Mouse (Mus musculus) midbrain, embryonic 15.5 days (tissue): ENCODE results near the gene Evc2. TPM values are rescaled to one million over a fixed set of nuclear protein-coding genes. Genes with fewer than 3 reads are reported as not detected.
A peak's percentile ranks its signal among the peaks of the same experiment; 100 is the strongest.

ENCODE experiments used
- ATAC-seq: fragments of 200-750 bp; cut with Nextera tagmentation; replicated peaks from 2 replicates; pipeline ENCODE4 v1.8.0; 2017; ENCODE audit warnings: moderate TSS enrichment
- H3K27ac ChIP-seq: fragments of 300-500 bp; sonication (generic); 2 replicates; pipeline ENCODE4 v1.5.1; 2015; ENCODE audit warnings: mild to moderate bottlenecking, inconsistent platforms
- H3K27me3 ChIP-seq: fragments of 300-500 bp; sonication (generic); replicated peaks from 2 replicates; pipeline ENCODE4 v1.6.1; 2015; ENCODE audit warnings: inconsistent platforms
- H3K36me3 ChIP-seq: fragments of 300-500 bp; sonication (generic); replicated peaks from 2 replicates; pipeline ENCODE4 v1.6.1; 2015; ENCODE audit warnings: inconsistent platforms
- H3K4me1 ChIP-seq: fragments of 300-500 bp; sonication (generic); 2 replicates; pipeline ENCODE4 v1.6.1; 2015; ENCODE audit warnings: inconsistent platforms
- H3K4me2 ChIP-seq: fragments of 300-500 bp; sonication (generic); 2 replicates; pipeline ENCODE4 v1.6.1; 2015; ENCODE audit warnings: inconsistent platforms, mild to moderate bottlenecking, moderate library complexity
- H3K4me3 ChIP-seq: fragments of 300-500 bp; sonication (generic); 2 replicates; pipeline ENCODE4 v1.5.1; 2015; ENCODE audit warnings: mild to moderate bottlenecking, inconsistent platforms
- H3K9ac ChIP-seq: fragments of 300-500 bp; sonication (generic); 2 replicates; pipeline ENCODE4 v1.6.1; 2015; ENCODE audit warnings: mild to moderate bottlenecking, inconsistent platforms
- H3K9me3 ChIP-seq: fragments of 300-500 bp; sonication (generic); 2 replicates; pipeline ENCODE4 v1.6.1; 2016; ENCODE audit warnings: inconsistent platforms
- WGBS: fragments of 180-500 bp; shearing (Covaris S2); methylation state at CpG from one replicate; pipeline ENCODE4 v1.1.7; 2015; ENCODE audit warnings: mixed read lengths; 5-methylcytosine and 5-hydroxymethylcytosine counted together
- polyA plus RNA-seq: library from polyadenylated mRNA; unstranded; fragments of >200 nt; fragmentation: Nextera tagmentation; extraction: Ambion mirVana; gene quantifications from 2 replicates; pipeline ENCODE4 v1.2.1, GENCODE M21; 2015

Gene Evc2
- polyA plus RNA-seq, 1 experiment from 2014 or later = 5.5 TPM

GRCm38 (mm10) chr5:37331133-37331505 is 7.2 kb upstream of the Evc2 start:
- Histone ChIP-seq H3K27ac (no peak overlapping the region), H3K4me1 (peaks cover 4% of the 10 kb centered on the region; the same call in 1 of the 2 replicates), H3K9ac (no peak overlapping the region), H3K4me3 (no peak overlapping the region), H3K4me2 (no peak overlapping the region), H3K27me3 (no peaks in the 10 kb centered on the region), H3K9me3 (no peaks in the 10 kb centered on the region), H3K36me3 (no peaks in the 10 kb centered on the region)
- no peak for ATAC-seq
- 90% methylated on average over 2 of the region's 2 CpGs for WGBS

GRCm38 (mm10) chr5:37332066-37332465 is 6.2 kb upstream of the Evc2 start:
- 77% methylated on average over 4 of the region's 4 CpGs for WGBS
- no peak overlapping the region for H3K4me3 ChIP-seq
- H3K27ac ChIP-seq = no peak overlapping the region
- H3K36me3 ChIP-seq = no peaks in the 10 kb centered on the region
- no peaks in the 10 kb centered on the region; the same call in 1 of the 2 replicates for H3K27me3 ChIP-seq
- no peak for ATAC-seq
- no peak overlapping the region for H3K4me2 ChIP-seq
- H3K9ac ChIP-seq = no peak overlapping the region
- H3K9me3 ChIP-seq = no peaks in the 10 kb centered on the region
- peaks cover 13% of the 10 kb centered on the region for H3K4me1 ChIP-seq

GRCm38 (mm10) chr5:37335061-37335460 is 3.2 kb upstream of the Evc2 start:
- Histone ChIP-seq H3K9ac (no peak overlapping the region), H3K4me3 (no peak overlapping the region), H3K9me3 (no peaks in the 10 kb centered on the region), H3K4me2 (no peak overlapping the region), H3K27ac (no peak overlapping the region), H3K36me3 (no peaks in the 10 kb centered on the region), H3K4me1 (peaks cover 25% of the 10 kb centered on the region), H3K27me3 (peaks cover 6% of the 10 kb centered on the region; the same call in 1 of the 2 replicates)
- 72% methylated on average over 3 of the region's 3 CpGs for WGBS
- no peak for ATAC-seq

- H3K27me3 ChIP-seq = peaks cover 6% of the 10 kb centered on the region; the same call in 1 of the 2 replicates
- H3K4me3 ChIP-seq = peak within 1 kb of the TSS; percentile 62
- no peak within 1 kb of the TSS for H3K27ac ChIP-seq
- H3K4me2 ChIP-seq = peak within 1 kb of the TSS; percentile 99
- H3K9ac ChIP-seq = peak within 1 kb of the TSS; percentile 49
- no peaks in the 10 kb centered on the region for H3K36me3 ChIP-seq
- H3K4me1 ChIP-seq = peaks cover 25% of the 10 kb centered on the region
- under 1% methylated on average over 47 of the region's 48 CpGs for WGBS
- ATAC-seq = peak; percentile 45
- no peaks in the 10 kb centered on the region for H3K9me3 ChIP-seq
Measured at GRCm38 (mm10) chr5:37336485-37337105, 1.7 kb upstream of the Evc2 start, which contains the start of gene Evc. Gene Evc (minus strand): TSS chr5:37336894.

- 0 out of 2 replicates have a peak, but pooled peaks have one; percentile 11 for ATAC-seq
- Histone ChIP-seq H3K4me2 (peak overlapping the region; percentile 89), H3K4me1 (peaks cover 25% of the 10 kb centered on the region), H3K27me3 (peaks cover 6% of the 10 kb centered on the region; the same call in 1 of the 2 replicates), H3K36me3 (no peaks in the 10 kb centered on the region), H3K4me3 (0 out of 2 replicates have a peak overlapping the region, but pooled peaks have one; percentile 49), H3K27ac (no peak overlapping the region), H3K9me3 (no peaks in the 10 kb centered on the region), H3K9ac (peak overlapping the region; percentile 42; the same call in 1 of the 2 replicates)
- WGBS = 66% methylated on average over 3 of the region's 3 CpGs
Measured at GRCm38 (mm10) chr5:37337696-37338095, 603 bp upstream of the Evc2 start.

DNA sequence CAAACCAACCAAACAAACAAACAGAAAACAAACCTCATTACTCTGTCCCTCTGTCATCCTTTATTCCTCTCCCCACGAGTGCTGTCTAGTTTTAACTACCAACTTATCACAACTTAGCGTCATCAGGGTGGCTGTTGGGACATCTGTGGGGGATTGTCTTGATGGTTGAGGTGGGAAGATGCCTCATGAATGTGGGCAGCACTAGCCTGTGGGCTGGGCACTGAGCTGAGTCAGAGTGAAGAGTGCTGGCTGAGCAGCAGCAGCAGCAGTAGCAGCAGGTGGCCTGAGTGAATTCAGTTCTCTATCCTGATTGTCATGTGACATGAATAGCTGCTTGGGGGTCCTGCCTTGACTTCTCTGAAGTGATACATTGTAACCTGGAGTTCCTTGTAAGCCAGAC is 5.7 kb downstream of the Evc2 start:
- WGBS = 92% methylated on average over 2 of the region's 2 CpGs
- Histone ChIP-seq H3K4me3 (no peak overlapping the region), H3K36me3 (no peaks in the 10 kb centered on the region), H3K9me3 (no peaks in the 10 kb centered on the region), H3K9ac (no peak overlapping the region), H3K27ac (no peak overlapping the region), H3K27me3 (no peaks in the 10 kb centered on the region), H3K4me1 (no peaks in the 10 kb centered on the region), H3K4me2 (no peak overlapping the region)
- ATAC-seq = no peak

DNA sequence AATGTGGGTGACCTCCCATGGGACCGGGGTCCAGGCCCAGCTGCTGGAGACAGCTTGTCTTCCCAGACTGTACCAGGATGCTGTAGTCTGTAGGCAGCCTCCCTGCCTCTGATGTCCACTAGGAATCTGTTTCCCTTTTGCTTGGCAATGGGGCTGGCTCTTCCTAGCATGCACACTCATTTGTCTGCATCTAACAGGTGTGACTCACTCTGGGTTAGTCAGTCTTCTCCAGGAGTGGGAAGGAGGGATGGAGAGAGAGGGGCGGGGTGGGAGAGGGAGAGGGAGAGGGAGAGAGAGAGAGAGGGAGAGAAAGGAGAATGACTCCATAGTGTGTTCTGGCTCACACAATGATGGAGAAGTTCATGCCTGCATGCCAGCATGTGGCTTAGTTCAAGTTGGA is 13.5 kb downstream of the Evc2 start:
- H3K27ac ChIP-seq = no peak overlapping the region
- H3K9me3 ChIP-seq = no peaks in the 10 kb centered on the region
- no peak overlapping the region for H3K4me3 ChIP-seq
- WGBS = 84% methylated on average over 2 of the region's 2 CpGs
- no peak for ATAC-seq
- H3K4me2 ChIP-seq = no peak overlapping the region
- H3K9ac ChIP-seq = no peak overlapping the region
- no peaks in the 10 kb centered on the region for H3K27me3 ChIP-seq
- no peaks in the 10 kb centered on the region for H3K4me1 ChIP-seq
- no peaks in the 10 kb centered on the region for H3K36me3 ChIP-seq

DNA sequence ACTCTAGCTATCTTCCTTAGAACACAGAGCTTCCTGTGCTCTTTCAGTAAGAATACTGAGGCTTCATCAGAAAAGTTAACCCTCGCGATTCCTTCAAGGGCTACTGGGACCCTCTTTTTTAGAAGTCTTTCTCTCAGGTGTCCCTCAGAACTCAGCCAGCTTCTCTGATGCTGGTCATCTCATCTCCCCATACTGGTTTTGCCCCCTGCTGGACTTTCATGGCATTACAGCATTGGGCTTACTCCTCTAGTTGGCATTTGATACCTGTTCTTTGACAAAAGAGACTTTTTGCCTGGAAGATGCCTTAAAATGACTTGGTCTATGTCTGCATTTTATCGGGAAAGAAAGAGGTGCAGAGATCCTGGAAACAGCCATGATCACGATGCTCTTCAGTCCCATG is 16.1 kb downstream of the Evc2 start:
- H3K27ac ChIP-seq = no peak overlapping the region
- no peak for ATAC-seq
- H3K9me3 ChIP-seq = no peaks in the 10 kb centered on the region
- H3K4me3 ChIP-seq = no peak overlapping the region
- no peak overlapping the region for H3K9ac ChIP-seq
- H3K27me3 ChIP-seq = no peaks in the 10 kb centered on the region
- H3K36me3 ChIP-seq = no peaks in the 10 kb centered on the region
- H3K4me1 ChIP-seq = no peaks in the 10 kb centered on the region
- H3K4me2 ChIP-seq = no peak overlapping the region
- WGBS = 86% methylated on average over 4 of the region's 4 CpGs

DNA sequence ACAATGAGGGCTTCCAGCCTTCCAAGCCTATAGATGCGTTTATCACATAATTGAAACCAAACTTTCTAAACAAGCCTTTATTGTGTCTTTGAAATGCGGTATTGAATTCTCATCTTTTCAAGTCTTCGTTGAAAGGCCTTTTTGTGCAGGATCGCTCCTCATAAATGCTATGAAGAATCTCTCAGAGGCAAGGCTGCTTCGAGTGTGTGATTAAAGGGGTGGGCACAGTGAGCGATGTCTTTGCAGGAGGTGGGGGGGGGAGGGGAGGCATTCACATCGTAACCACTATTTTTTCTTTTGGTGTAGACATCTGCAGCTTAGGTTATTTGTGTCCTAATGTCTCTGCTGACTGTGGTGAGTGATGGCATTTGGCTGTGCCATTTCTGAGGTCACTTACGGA is 17.7 kb downstream of the Evc2 start:
- Histone ChIP-seq H3K4me3 (no peak overlapping the region), H3K4me2 (no peak overlapping the region), H3K9me3 (no peaks in the 10 kb centered on the region), H3K9ac (no peak overlapping the region), H3K36me3 (no peaks in the 10 kb centered on the region), H3K27ac (no peak overlapping the region), H3K4me1 (no peaks in the 10 kb centered on the region), H3K27me3 (no peaks in the 10 kb centered on the region)
- ATAC-seq = no peak
- WGBS = 57% methylated on average over 8 of the region's 8 CpGs

DNA sequence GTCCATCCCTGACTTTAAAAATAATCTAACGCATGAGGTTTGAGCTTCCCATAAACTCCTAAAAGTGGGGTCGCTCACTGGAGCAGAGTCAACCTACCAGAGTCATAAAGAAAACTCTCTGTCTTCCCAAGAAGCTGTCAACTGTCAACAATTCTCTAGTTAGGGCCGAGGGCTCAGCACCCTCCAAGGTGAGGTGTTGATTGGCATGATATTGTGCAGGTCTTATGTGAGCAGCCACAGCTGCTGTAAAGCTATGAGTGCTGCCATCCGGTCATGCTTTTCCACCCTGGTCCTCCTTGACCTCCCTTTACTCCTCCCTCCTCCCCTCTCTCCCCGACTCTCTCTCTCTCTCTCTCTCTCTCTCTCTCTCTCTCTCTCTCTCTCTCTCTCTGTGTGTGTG is 24.3 kb downstream of the Evc2 start:
- peaks cover 12% of the 10 kb centered on the region for H3K4me1 ChIP-seq
- no peaks in the 10 kb centered on the region for H3K9me3 ChIP-seq
- no peak overlapping the region for H3K9ac ChIP-seq
- H3K36me3 ChIP-seq = no peaks in the 10 kb centered on the region
- WGBS = 87% methylated on average over 4 of the region's 5 CpGs
- no peak for ATAC-seq
- no peak overlapping the region for H3K4me3 ChIP-seq
- no peak overlapping the region for H3K27ac ChIP-seq
- no peaks in the 10 kb centered on the region for H3K27me3 ChIP-seq
- no peak overlapping the region for H3K4me2 ChIP-seq

- no peak overlapping the region for H3K4me2 ChIP-seq
- no peak for ATAC-seq
- no peak overlapping the region for H3K27ac ChIP-seq
- H3K9ac ChIP-seq = no peak overlapping the region
- no peaks in the 10 kb centered on the region for H3K9me3 ChIP-seq
- no peaks in the 10 kb centered on the region for H3K27me3 ChIP-seq
- H3K36me3 ChIP-seq = no peaks in the 10 kb centered on the region
- WGBS = 89% methylated on average over 5 of the region's 5 CpGs
- H3K4me1 ChIP-seq = peaks cover 12% of the 10 kb centered on the region
- H3K4me3 ChIP-seq = no peak overlapping the region
Measured at GRCm38 (mm10) chr5:37363284-37363683, 25.0 kb downstream of the Evc2 start.

DNA sequence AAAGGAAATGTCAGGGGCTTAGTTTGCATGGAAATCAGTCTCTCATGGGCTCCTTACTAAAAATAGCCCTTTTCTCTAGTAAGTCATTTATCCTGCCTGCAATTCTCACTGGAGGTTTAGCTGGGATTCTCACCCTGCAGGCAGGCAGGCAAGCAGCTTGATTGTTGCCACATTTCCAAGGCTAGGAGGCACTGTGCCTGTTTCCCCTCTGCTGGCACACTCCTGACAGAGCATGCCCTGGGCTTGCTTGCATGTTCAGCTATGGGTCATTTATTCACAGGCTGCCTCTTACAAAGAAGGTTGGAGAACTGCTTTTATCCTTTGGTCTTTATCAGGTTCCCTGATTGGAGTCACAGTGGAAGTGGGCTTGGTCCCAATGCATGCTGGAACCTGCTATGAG is 27.5 kb downstream of the Evc2 start:
- Histone ChIP-seq H3K27me3 (no peaks in the 10 kb centered on the region), H3K36me3 (no peaks in the 10 kb centered on the region), H3K4me2 (no peak overlapping the region), H3K4me3 (no peak overlapping the region), H3K4me1 (peaks cover 12% of the 10 kb centered on the region), H3K9me3 (no peaks in the 10 kb centered on the region), H3K27ac (peak overlapping the region; percentile 61), H3K9ac (no peak overlapping the region)
- peak; percentile 74 for ATAC-seq

- Histone ChIP-seq H3K36me3 (no peaks in the 10 kb centered on the region), H3K4me1 (peaks cover 12% of the 10 kb centered on the region), H3K4me2 (no peak overlapping the region), H3K9ac (no peak overlapping the region), H3K9me3 (no peaks in the 10 kb centered on the region), H3K27ac (no peak overlapping the region), H3K4me3 (no peak overlapping the region), H3K27me3 (no peaks in the 10 kb centered on the region)
- no peak for ATAC-seq
- 89% methylated on average over 8 of the region's 8 CpGs for WGBS
Measured at GRCm38 (mm10) chr5:37368796-37369195, 30.5 kb downstream of the Evc2 start.
